Mouse (Mus musculus): ENCODE data around the gene Hist1h4j.

DNA sequence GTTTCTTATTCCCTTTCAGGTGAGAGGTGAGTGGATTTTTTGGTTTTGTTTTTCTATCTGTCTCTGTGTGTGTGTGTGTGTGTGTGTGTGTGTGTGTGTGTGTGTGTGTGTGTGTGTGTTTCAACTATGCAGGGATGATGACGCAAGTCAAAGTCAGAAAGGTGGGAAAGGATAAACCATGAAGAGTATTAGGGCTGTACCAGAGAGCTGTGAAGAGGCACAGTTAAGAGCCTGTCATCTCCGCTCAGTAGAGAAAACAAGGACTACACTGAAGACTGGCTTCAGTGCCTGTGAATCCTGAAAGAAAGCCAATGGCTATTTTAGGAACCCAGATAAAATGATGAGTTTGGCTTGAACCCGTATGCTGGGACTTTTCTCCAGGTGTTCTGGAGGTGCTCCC lies 17.0 kb downstream of the Hist1h4j start:
- TF ChIP-seq CTCF (IDR thresholded peaks at IDR 0.05; ENCODE audit: low read depth, low read length) (no peak), EP300 (IDR thresholded peaks at IDR 0.05; ENCODE audit: insufficient read depth, low read depth, low read length) (no peak), POLR2A (IDR thresholded peaks at IDR 0.05; ENCODE audit: insufficient read depth, low read length) (no peak)
